Mouse (Mus musculus): Measurements from ENCODE around the gene Actl6b. TPM values are rescaled to one million over a fixed set of nuclear protein-coding genes. Genes with fewer than 3 reads are reported as not detected.
A peak's percentile ranks its signal among the peaks of the same experiment; 100 is the strongest.

Gene Actl6b
- total and polyA plus RNA-seq, 3 experiments = 0.15 TPM; not detected in 2

GRCm38 (mm10) chr5:137598100-137598826 lies 44.9 kb downstream of the Actl6b start:
- H3K27ac ChIP-seq (ENCODE audit: control insufficient read depth, low read depth, low read length) = peak overlapping the region; percentile 16
- peaks cover 10 to 26% of the 10 kb centered on the region in 2 experiments for H3K4me1 ChIP-seq (ENCODE audit: control insufficient read depth in 1 of 2, insufficient read depth in 2 of 2, low read length in 2 of 2)
- no peaks in the 10 kb centered on the region for H3K9me3 ChIP-seq (replicated peaks; ENCODE audit: insufficient read depth, low read length)
- H3K9ac ChIP-seq (ENCODE audit: control insufficient read depth, low read depth, low read length, poor library complexity, severe bottlenecking) = no peak overlapping the region
- H3K27me3 ChIP-seq (ENCODE audit: control insufficient read depth in 1 of 2, insufficient read depth in 2 of 2, low read length in 2 of 2) = no peaks in the 10 kb centered on the region
- peak; percentile 75 for DNase-seq (ENCODE audit: low read depth, low spot score)
- no peak overlapping the region for H3K4me3 ChIP-seq (ENCODE audit: control insufficient read depth in 1 of 2, insufficient read depth in 1 of 2, low read depth in 2 of 2, low read length in 2 of 2)
- peaks cover 14% of the 10 kb centered on the region for H3K79me2 ChIP-seq (ENCODE audit: control insufficient read depth, insufficient read depth, low read length, poor library complexity)
- TF ChIP-seq KAT2A (conservative IDR thresholded peaks at IDR 0.05; ENCODE audit: low read depth, low read length) = no peak
- TF ChIP-seq JUND (IDR thresholded peaks at IDR 0.05; ENCODE audit: low read depth, low read length) = no peak
- TF ChIP-seq TAL1 (IDR thresholded peaks at IDR 0.05; ENCODE audit: low read length) = peak; percentile 29; the same call in 1 of the 2 replicates
- TF ChIP-seq TCF12 (IDR thresholded peaks at IDR 0.05; ENCODE audit: low read depth, low read length) = peak; percentile 89
- peak; percentile 42; the same call in 1 of the 2 replicates for TF ChIP-seq ELF1 (IDR thresholded peaks at IDR 0.05; ENCODE audit: low read depth, low read length)
- peak; percentile 77 for TF ChIP-seq RCOR1 (IDR thresholded peaks at IDR 0.05; ENCODE audit: low read depth, low read length)
- TF ChIP-seq ZNF384 (IDR thresholded peaks at IDR 0.05; ENCODE audit: low read depth, low read length) = no peak
- TF ChIP-seq TBP (IDR thresholded peaks at IDR 0.05; ENCODE audit: low read depth, low read length) = peak; percentile 99
- TF ChIP-seq HCFC1 (IDR thresholded peaks at IDR 0.05; ENCODE audit: low read depth, low read length) = no peak
- peak; percentile 58; the same call in 1 of the 2 replicates for TF ChIP-seq ETS1 (IDR thresholded peaks at IDR 0.05; ENCODE audit: low read depth, low read length)
- peak; percentile 80 for TF ChIP-seq GATA1 (IDR thresholded peaks at IDR 0.05; ENCODE audit: low read depth, low read length)
- no peak for TF ChIP-seq CHD1 (IDR thresholded peaks at IDR 0.05; ENCODE audit: low read depth, low read length)
- peak; percentile 83 to 86 for TF ChIP-seq EP300 (IDR thresholded peaks at IDR 0.05; ENCODE audit: low read depth in 1 of 2, low read length in 2 of 2)
- 0 out of 2 replicates have a peak, but pooled peaks have one; percentile 14 for TF ChIP-seq MYB (IDR thresholded peaks at IDR 0.05; ENCODE audit: low read depth, low read length)
- TF ChIP-seq SIN3A (IDR thresholded peaks at IDR 0.05; ENCODE audit: low read length) = peak; percentile 56
- peaks cover 0 to 13% of the 10 kb centered on the region in 2 experiments; a peak in 2 of 4 replicates for H3K36me3 ChIP-seq (ENCODE audit: control insufficient read depth in 1 of 2, insufficient read depth in 2 of 2, low read length in 2 of 2)

- Histone ChIP-seq H3K9me3 (replicated peaks; ENCODE audit: insufficient read depth, low read length) (no peaks in the 10 kb centered on the region), H3K36me3 (ENCODE audit: control insufficient read depth in 1 of 2, insufficient read depth in 2 of 2, low read length in 2 of 2) (peaks cover 0 to 13% of the 10 kb centered on the region in 2 experiments; a peak in 2 of 4 replicates), H3K4me1 (ENCODE audit: control insufficient read depth in 1 of 2, insufficient read depth in 2 of 2, low read length in 2 of 2) (peaks cover 10 to 26% of the 10 kb centered on the region in 2 experiments), H3K4me3 (ENCODE audit: control insufficient read depth in 1 of 2, insufficient read depth in 1 of 2, low read depth in 2 of 2, low read length in 2 of 2) (peak overlapping the region; percentile 83 to 99), H3K27ac (ENCODE audit: control insufficient read depth, low read depth, low read length) (peak overlapping the region; percentile 16), H3K79me2 (ENCODE audit: control insufficient read depth, insufficient read depth, low read length, poor library complexity) (peaks cover 14% of the 10 kb centered on the region), H3K9ac (ENCODE audit: control insufficient read depth, low read depth, low read length, poor library complexity, severe bottlenecking) (peak overlapping the region; percentile 82), H3K27me3 (ENCODE audit: control insufficient read depth in 1 of 2, insufficient read depth in 2 of 2, low read length in 2 of 2) (no peaks in the 10 kb centered on the region)
- peak; percentile 70 for DNase-seq (ENCODE audit: low read depth, low spot score)
- TF ChIP-seq ELF1 (IDR thresholded peaks at IDR 0.05; ENCODE audit: low read depth, low read length) (0 out of 2 replicates have a peak, but pooled peaks have one; percentile 8), BHLHE40 (IDR thresholded peaks at IDR 0.05; ENCODE audit: borderline replicate concordance, low read depth, low read length) (peak; percentile 53; the same call in 1 of the 2 replicates), ETS1 (IDR thresholded peaks at IDR 0.05; ENCODE audit: low read depth, low read length) (no peak), CTCF (IDR thresholded peaks at IDR 0.05 in 2 of 3, conservative IDR thresholded peaks at IDR 0.05 in 1 of 3; ENCODE audit: control insufficient read depth in 1 of 3, insufficient read depth in 1 of 3, low read depth in 2 of 3, low read length in 3 of 3, poor library complexity in 1 of 3, severe bottlenecking in 1 of 3) (no peak), MAX (IDR thresholded peaks at IDR 0.05; ENCODE audit: low read length) (peak; percentile 82), MAZ (IDR thresholded peaks at IDR 0.05; ENCODE audit: low read depth, low read length) (peak; percentile 21; the same call in 1 of the 2 replicates), HCFC1 (IDR thresholded peaks at IDR 0.05; ENCODE audit: low read depth, low read length) (no peak), POLR2AphosphoS5 (IDR thresholded peaks at IDR 0.05; ENCODE audit: borderline replicate concordance, low read depth, low read length) (no peak), SIN3A (IDR thresholded peaks at IDR 0.05; ENCODE audit: low read length) (peak; percentile 49; the same call in 1 of the 2 replicates), POLR2AphosphoS2 (IDR thresholded peaks at IDR 0.05; ENCODE audit: low read length) (no peak), TCF12 (IDR thresholded peaks at IDR 0.05; ENCODE audit: low read depth, low read length) (peak; percentile 31; the same call in 1 of the 2 replicates), UBTF (IDR thresholded peaks at IDR 0.05; ENCODE audit: borderline replicate concordance, insufficient read depth, low read depth, low read length) (no peak), KAT2A (conservative IDR thresholded peaks at IDR 0.05; ENCODE audit: low read depth, low read length) (no peak), USF1 (IDR thresholded peaks at IDR 0.05; ENCODE audit: low read depth, low read length) (peak; percentile 79), ZMIZ1 (IDR thresholded peaks at IDR 0.05; ENCODE audit: low read depth, low read length) (no peak), SMC3 (IDR thresholded peaks at IDR 0.05; ENCODE audit: low read depth, low read length) (no peak), MEF2A (IDR thresholded peaks at IDR 0.05; ENCODE audit: extremely low read depth, insufficient replicate concordance, low read depth, low read length, poor library complexity, severe bottlenecking) (no peak), MYB (IDR thresholded peaks at IDR 0.05; ENCODE audit: low read depth, low read length) (no peak), CHD1 (IDR thresholded peaks at IDR 0.05; ENCODE audit: low read depth, low read length) (no peak), MAFK (IDR thresholded peaks at IDR 0.05; ENCODE audit: borderline replicate concordance, low read depth, low read length) (no peak), RCOR1 (IDR thresholded peaks at IDR 0.05; ENCODE audit: low read depth, low read length) (no peak), ZNF384 (IDR thresholded peaks at IDR 0.05; ENCODE audit: low read depth, low read length) (no peak), TBP (IDR thresholded peaks at IDR 0.05; ENCODE audit: low read depth, low read length) (no peak)
Measured at GRCm38 (mm10) chr5:137599600-137599999, 46.3 kb downstream of the Actl6b start.

Measured in MEL (cell line).